Mouse (Mus musculus) small intestine, adult 2 months (tissue): ENCODE measurements around the gene Il5. TPM values are rescaled to one million over a fixed set of nuclear protein-coding genes. Genes with fewer than 3 reads are reported as not detected.

Experiments used
- H3K27ac ChIP-seq: fragments of 200-500 bp; 2 replicates; pipeline ENCODE4 v1.5.1; 2012; ENCODE audit warnings: low read depth, low read length, control low read depth, inconsistent platforms; ENCODE audit not compliant: insufficient read depth
- H3K27me3 ChIP-seq: fragments of 200-500 bp; 2 replicates; pipeline ENCODE4 v1.6.1; 2012; ENCODE audit warnings: mild to moderate bottlenecking, moderate library complexity, low read length, inconsistent platforms; ENCODE audit not compliant: control insufficient read depth, insufficient read depth
- H3K36me3 ChIP-seq: fragments of 200-500 bp; 2 replicates; pipeline ENCODE4 v1.6.1; 2012; ENCODE audit warnings: mild to moderate bottlenecking, low read length, control low read depth, inconsistent platforms; ENCODE audit not compliant: control insufficient read depth, insufficient read depth
- H3K4me1 ChIP-seq: fragments of 200-500 bp; 2 replicates; pipeline ENCODE4 v1.6.1; 2012; ENCODE audit warnings: low read length, inconsistent platforms, mixed read lengths; ENCODE audit not compliant: control insufficient read depth, insufficient read depth, insufficient read length
- H3K4me3 ChIP-seq: fragments of 200-500 bp; 2 replicates; pipeline ENCODE4 v1.5.1; 2012; ENCODE audit warnings: low read depth, mild to moderate bottlenecking, control low read depth, inconsistent platforms, low read length, moderate library complexity
- CTCF ChIP-seq: fragments of 200-500 bp; IDR thresholded peaks from 2 replicates; pipeline ENCODE4 v1.5.1; 2012; ENCODE audit warnings: low read depth, mild to moderate bottlenecking, control low read depth, inconsistent platforms, low read length, moderate library complexity, mixed read lengths; ENCODE audit not compliant: insufficient replicate concordance, insufficient read length; ENCODE audit errors: extremely low read depth
- POLR2A ChIP-seq: fragments of 200-500 bp; IDR thresholded peaks from 2 replicates; pipeline ENCODE4 v1.6.1; 2012; ENCODE audit warnings: low read depth, mild to moderate bottlenecking, control low read depth, inconsistent platforms, low read length, moderate library complexity
- WGBS: fragments of 180-500 bp; shearing (Covaris S2); methylation state at CpG from one replicate; pipeline ENCODE4 v1.1.7; 2018; 5-methylcytosine and 5-hydroxymethylcytosine counted together
- polyA plus RNA-seq: library from polyadenylated mRNA; depleted of rRNA; stranded (reverse); fragments of >200 nt; gene quantifications from 2 replicates; pipeline ENCODE4 v1.2.3, GENCODE M21; 2012

The Il5 gene
- polyA plus RNA-seq, 1 experiment, result not detected

DNA sequence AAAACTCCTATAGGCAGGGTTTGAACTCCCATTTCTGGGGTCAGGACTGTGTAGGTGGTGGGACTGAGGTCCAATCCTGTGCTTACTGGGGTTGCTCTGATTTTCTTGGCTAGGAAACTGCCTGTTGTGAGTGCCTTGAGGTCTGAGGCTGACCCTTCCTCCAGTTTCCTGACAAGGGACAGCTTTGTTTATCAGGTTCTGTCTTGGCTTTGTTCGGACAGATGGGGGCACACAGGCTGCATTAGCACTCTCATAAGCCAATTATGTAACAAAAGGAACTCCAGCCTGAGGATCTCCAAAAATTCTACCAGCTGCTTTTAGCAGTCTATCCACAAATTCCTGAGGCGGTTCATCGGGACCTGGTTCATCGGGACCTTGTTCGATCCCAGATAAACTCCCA is 21.8 kb downstream of the Il5 start:
- 65% methylated on average over 5 of the region's 5 CpGs for WGBS
- Histone ChIP-seq H3K4me1 (no peaks in the 10 kb centered on the region), H3K27ac (no peak overlapping the region), H3K4me3 (no peak overlapping the region), H3K27me3 (no peaks in the 10 kb centered on the region), H3K36me3 (no peaks in the 10 kb centered on the region)
- TF ChIP-seq CTCF (peak; percentile 5; the same call in 1 of the 2 replicates), POLR2A (no peak)

DNA sequence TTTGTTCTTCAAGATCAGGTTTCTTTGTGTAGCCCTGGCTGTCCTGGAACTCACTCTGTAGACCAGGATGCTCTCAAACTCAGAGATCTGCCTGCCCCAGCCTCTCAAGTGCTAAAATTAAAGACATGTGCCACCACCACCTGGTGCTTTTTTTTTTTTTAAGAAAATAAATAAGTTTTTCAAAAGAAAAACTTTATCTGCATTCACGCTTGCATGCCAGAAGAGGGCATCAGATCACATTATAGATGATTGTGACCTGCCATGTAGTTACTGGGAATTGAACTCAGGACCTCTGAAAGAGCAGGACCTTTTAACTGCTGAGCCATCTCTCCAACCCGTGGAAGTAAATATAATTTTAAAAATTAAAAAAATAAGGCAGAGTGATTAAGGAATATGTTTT is 24.7 kb downstream of the Il5 start:
- H3K4me3 ChIP-seq, result no peak overlapping the region
- 74% methylated on average over 2 of the region's 2 CpGs for WGBS
- TF ChIP-seq POLR2A (no peak), CTCF (no peak)
- no peak overlapping the region for H3K27ac ChIP-seq
- no peaks in the 10 kb centered on the region for H3K4me1 ChIP-seq
- no peaks in the 10 kb centered on the region for H3K36me3 ChIP-seq
- H3K27me3 ChIP-seq, result no peaks in the 10 kb centered on the region

GRCm38 (mm10) chr11:53747985-53748384 is 27.4 kb downstream of the Il5 start:
- no peak for TF ChIP-seq POLR2A
- Histone ChIP-seq H3K36me3 (no peaks in the 10 kb centered on the region), H3K4me1 (no peaks in the 10 kb centered on the region), H3K27me3 (no peaks in the 10 kb centered on the region), H3K27ac (peak overlapping the region; percentile 5; the same call in 1 of the 2 replicates), H3K4me3 (no peak overlapping the region)
- WGBS, result 86% methylated on average over 9 of the region's 9 CpGs

- H3K4me1 ChIP-seq, result no peaks in the 10 kb centered on the region
- H3K4me3 ChIP-seq, result no peak overlapping the region
- 78% methylated on average over 6 of the region's 6 CpGs for WGBS
- no peaks in the 10 kb centered on the region for H3K36me3 ChIP-seq
- no peaks in the 10 kb centered on the region for H3K27me3 ChIP-seq
- TF ChIP-seq POLR2A, result no peak
- no peak for TF ChIP-seq CTCF
- H3K27ac ChIP-seq, result peak overlapping the region; percentile 5; the same call in 1 of the 2 replicates
These were observed 28.0 kb downstream of the Il5 start for GRCm38 (mm10) chr11:53748614-53749013.

DNA sequence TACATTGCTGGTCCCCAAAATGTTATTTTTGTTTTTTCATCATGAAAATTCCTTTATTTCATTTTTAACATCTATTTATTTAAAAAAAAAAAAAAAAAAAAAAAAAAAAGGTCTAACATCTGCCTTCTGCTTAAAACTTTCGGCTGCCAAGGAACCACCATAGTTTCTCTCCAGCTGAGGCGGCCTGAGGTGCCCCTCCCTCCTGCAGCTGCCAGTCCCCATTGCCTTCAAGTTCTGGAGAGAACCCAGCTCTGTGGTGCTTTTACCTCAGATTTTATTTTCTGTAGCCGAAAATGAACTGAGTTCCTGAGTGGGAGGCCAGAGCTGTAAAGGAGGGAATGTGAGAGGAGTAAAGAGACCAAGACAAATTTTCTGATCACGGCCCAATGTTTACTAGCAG is 28.7 kb downstream of the Il5 start:
- TF ChIP-seq POLR2A (no peak), CTCF (no peak)
- 83% methylated on average over 4 of the region's 4 CpGs for WGBS
- H3K36me3 ChIP-seq, result no peaks in the 10 kb centered on the region

GRCm38 (mm10) chr11:53749716-53750352 is 29.2 kb downstream of the Il5 start:
- H3K36me3 ChIP-seq, result no peaks in the 10 kb centered on the region
- H3K4me1 ChIP-seq, result no peaks in the 10 kb centered on the region
- TF ChIP-seq POLR2A (no peak), CTCF (no peak)
- H3K27me3 ChIP-seq, result no peaks in the 10 kb centered on the region
- H3K27ac ChIP-seq, result no peak overlapping the region
- no peak overlapping the region for H3K4me3 ChIP-seq
- 82% methylated on average over 5 of the region's 5 CpGs for WGBS

More for the DNA sequence above, 28.7 kb downstream of the Il5 start:
- H3K4me3 ChIP-seq, result no peak overlapping the region
- H3K27me3 ChIP-seq, result no peaks in the 10 kb centered on the region
- H3K27ac ChIP-seq, result no peak overlapping the region
- H3K4me1 ChIP-seq, result no peaks in the 10 kb centered on the region

DNA sequence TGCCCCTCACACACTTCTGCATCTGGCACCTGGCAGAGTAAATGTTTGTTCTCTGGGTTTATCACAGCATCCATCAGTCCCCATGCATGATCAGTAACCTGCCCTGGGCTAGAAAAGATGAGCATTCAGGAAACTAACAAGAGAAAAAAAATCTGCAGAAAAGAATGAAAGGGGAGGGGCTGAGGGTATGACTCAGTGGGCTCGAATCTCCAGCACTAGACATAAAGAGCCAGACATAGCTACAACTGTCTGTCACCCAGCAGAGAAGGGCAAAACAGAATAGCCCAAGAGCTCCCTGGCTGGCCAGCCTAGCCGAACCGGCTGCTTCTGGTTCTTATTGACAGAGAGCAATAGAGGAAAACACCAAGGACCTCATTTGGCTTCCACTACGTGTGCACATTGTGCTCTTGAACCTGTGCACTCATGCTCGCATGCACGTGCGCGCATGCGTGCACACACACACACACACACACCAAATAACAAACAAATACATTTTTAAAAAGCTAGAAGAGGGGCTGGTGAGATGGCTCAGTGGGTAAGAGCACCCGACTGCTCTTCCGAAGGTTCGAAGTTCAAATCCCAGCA is 34.5 kb downstream of the Il5 start:
- Histone ChIP-seq H3K4me1 (peaks cover 29% of the 10 kb centered on the region), H3K27me3 (no peaks in the 10 kb centered on the region), H3K36me3 (no peaks in the 10 kb centered on the region), H3K4me3 (no peak overlapping the region), H3K27ac (no peak overlapping the region)
- no peak for TF ChIP-seq CTCF
- no peak for TF ChIP-seq POLR2A
- 76% methylated on average over 12 of the region's 12 CpGs for WGBS
